Mouse (Mus musculus) adrenal gland, postnatal 25 days (tissue): ENCODE data around the gene Tmem200a. TPM values are rescaled to one million over a fixed set of nuclear protein-coding genes. Genes with fewer than 3 reads are reported as not detected.

ENCODE experiments used
- DNase-seq: peaks from one replicate; pipeline ENCODE4 v3.0.0; 2021; ENCODE audit warnings: mixed read lengths
- total RNA-seq: library from RNA; stranded (reverse); gene quantifications from 2 replicates; pipeline ENCODE4 v1.2.3, GENCODE M21; 2021

The Tmem200a gene
- total RNA-seq, 1 experiment from 2014 or later = 39.2 TPM

DNA sequence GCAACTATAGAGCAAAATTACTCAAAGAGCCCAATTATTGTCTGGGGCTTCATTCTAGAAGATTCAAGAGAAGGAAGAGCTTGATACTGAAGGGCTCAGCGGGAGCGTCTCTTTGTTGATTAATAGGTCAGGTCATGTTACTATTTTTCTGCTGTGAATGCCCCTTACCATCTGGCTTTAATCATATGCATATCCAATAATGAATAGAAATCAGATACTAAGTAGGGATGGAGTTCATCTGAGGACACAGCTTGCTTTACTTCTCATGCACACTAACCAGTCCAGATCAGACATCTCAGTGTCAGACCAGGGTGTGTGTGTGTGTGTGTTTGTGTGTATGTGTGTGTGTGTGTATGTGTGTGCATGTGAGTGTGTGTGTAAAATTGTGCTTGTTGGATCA lies 201.1 kb downstream of the Tmem200a start:
- DNase-seq = no peak

DNA sequence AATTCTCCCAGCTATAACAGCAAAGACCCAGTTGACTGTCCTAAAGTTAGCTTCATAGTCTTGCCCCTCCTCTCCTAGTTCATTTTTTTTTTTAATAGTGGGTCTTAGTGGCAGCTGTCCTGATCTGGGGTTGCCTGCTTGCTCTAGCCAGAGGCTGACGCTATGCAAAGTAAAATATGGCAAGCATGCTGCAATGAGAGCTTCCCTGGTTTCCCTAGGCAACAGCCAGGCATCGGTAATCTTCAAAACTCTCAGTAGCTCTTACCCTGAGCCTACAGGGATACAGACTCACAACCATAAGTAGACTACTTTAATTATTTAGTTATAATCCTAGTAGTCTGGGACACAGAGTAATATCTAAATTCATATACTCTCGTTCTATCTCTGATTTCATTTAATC lies 202.0 kb downstream of the Tmem200a start:
- DNase-seq = no peak

DNA sequence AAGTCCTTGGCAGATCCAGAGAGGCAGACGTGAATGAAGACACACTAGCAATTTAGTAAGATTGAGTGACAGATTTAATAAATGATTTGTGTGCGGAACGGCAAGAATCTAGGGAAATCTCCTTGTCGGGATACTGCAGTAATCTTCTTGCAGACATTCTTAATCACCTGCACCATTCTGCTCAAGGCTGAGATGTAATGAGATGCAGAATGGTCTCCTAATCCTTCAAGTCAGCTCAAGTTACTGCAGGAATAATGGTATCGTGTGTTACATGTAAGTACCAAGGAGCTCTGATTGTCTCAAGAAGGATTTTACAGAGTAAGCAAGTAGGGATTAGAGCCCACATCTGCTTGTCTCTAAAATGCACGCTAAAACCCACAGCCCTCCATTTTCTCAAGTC lies 210.1 kb downstream of the Tmem200a start:
- DNase-seq = no peak

Other genes starting within 250 kb of the Tmem200a start
- gene Gm9767, start 797 bp downstream of the Tmem200a start, total RNA-seq = 0.46 TPM in 1 of 2 replicates, not detected in the other
- not detected in 2 replicates for gene Samd3, start 150.7 kb upstream of the Tmem200a start, total RNA-seq